Mouse (Mus musculus) brain, embryonic 14.5 days (tissue): ENCODE results near the gene Pnkd.

Experiments
- CTCF ChIP-seq: fragments of 200-500 bp; IDR thresholded peaks from 2 replicates; pipeline ENCODE4 v1.5.1; 2012; ENCODE audit warnings: inconsistent platforms, mild to moderate bottlenecking, moderate library complexity, borderline replicate concordance; ENCODE audit not compliant: insufficient read depth, insufficient read length; ENCODE audit errors: extremely low read depth
- POLR2A ChIP-seq: fragments of 200-500 bp; IDR thresholded peaks from 2 replicates; pipeline ENCODE4 v1.6.1; 2012; ENCODE audit warnings: mild to moderate bottlenecking, inconsistent platforms, borderline replicate concordance; ENCODE audit not compliant: poor library complexity, insufficient read depth, insufficient read length, severe bottlenecking; ENCODE audit errors: extremely low read depth

DNA sequence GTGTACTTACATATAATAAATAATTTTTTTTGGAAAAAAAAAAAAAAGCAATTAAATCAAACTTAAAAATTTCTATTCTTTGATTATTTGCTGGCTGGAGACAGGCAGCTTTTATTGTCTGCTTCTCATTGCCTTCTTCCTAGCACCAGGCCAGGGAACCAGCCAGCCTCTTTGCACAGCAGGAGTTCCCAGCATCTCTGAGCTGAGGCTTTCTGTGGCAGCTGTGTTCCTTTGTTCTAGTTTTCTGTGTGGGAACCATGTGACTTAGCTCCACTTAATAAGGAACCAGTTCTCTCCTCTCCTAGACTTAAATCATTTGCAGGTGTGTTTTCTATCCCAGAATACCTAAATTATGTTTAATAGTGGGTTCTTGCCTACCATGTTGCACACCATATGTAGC, 72.8 kb downstream of the Pnkd start:
- no peak for TF ChIP-seq CTCF
- no peak for TF ChIP-seq POLR2A
